Mouse (Mus musculus): ENCODE measurements at regions not wholly inside any gene's neighbourhood (a gene's known extent, or its start where the extent isn't known, plus 50 kb on each side); places are given as distances from the start of the nearest gene placed in this dataset.

DNA sequence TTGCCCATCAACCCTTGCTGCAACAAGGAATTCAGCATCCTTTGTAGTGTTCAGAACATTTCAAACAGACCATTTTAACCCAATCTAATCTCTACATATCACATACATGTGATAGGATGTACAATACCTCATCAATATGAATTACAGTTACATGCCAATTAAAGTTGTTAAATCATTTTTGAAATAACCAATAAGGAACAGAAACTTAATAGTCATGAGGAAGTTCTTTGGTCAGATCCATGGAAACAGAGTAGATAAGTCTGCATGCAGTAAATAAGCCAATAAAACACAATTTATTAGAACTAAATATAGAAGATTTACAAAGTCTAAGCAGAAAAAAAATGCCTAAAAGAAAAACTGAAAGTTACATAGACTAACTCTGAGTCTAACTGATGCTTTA, 136.9 kb upstream of the Rap2b start:
- no peak for DNase-seq (ENCODE audit: low spot score)
- no peak overlapping the region for H3K4me3 ChIP-seq (ENCODE audit: low read depth, low read length)

DNA sequence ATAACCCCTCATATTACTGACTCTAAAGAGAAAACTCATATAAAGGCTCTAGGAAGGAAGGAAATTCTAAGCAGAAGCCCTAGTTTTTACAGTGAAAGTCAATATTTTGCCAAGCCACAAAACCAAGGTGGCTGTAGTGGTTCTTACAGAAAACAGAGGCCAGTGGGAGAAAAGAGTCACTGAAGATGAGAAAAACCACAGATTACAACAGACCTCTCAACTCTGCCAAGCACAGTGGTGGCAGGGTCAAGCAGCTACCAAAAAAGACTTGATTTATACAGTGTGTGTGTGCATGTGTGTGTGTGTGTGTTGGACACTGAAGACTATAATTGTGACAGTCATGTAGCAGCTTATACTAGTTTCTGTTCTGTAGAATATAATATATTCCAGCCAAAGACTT, 136.4 kb upstream of the Rap2b start:
- H3K4me3 ChIP-seq (ENCODE audit: low read depth, low read length) = no peak overlapping the region
- H3K36me3 ChIP-seq (ENCODE audit: control insufficient read depth, insufficient read depth, low read length) = no peaks in the 10 kb centered on the region
- no peak overlapping the region for H3K27ac ChIP-seq (ENCODE audit: low read depth, low read length)
- H3K9me3 ChIP-seq (ENCODE audit: control insufficient read depth, low read length) = no peaks in the 10 kb centered on the region
- DNase-seq (ENCODE audit: low spot score) = no peak
- no peak for ATAC-seq (ENCODE audit: low FRiP score)
- H3K9ac ChIP-seq (ENCODE audit: low read depth, low read length) = no peak overlapping the region
- H3K27me3 ChIP-seq (ENCODE audit: control insufficient read depth, insufficient read depth, low read length) = no peaks in the 10 kb centered on the region
- H3K4me2 ChIP-seq (replicated peaks; ENCODE audit: low read depth, low read length) = no peak overlapping the region
- H3K4me1 ChIP-seq (replicated peaks; ENCODE audit: control insufficient read depth, insufficient read depth, low read length) = no peaks in the 10 kb centered on the region

More for the DNA sequence above, 136.9 kb upstream of the Rap2b start:
- no peaks in the 10 kb centered on the region for H3K9me3 ChIP-seq (ENCODE audit: control insufficient read depth, low read length)
- no peak for ATAC-seq (ENCODE audit: low FRiP score)
- no peak overlapping the region for H3K27ac ChIP-seq (ENCODE audit: low read depth, low read length)
- H3K9ac ChIP-seq (ENCODE audit: low read depth, low read length) = no peak overlapping the region
- H3K4me2 ChIP-seq (replicated peaks; ENCODE audit: low read depth, low read length) = no peak overlapping the region
- H3K27me3 ChIP-seq (ENCODE audit: control insufficient read depth, insufficient read depth, low read length) = no peaks in the 10 kb centered on the region
- no peaks in the 10 kb centered on the region for H3K4me1 ChIP-seq (replicated peaks; ENCODE audit: control insufficient read depth, insufficient read depth, low read length)
- no peaks in the 10 kb centered on the region for H3K36me3 ChIP-seq (ENCODE audit: control insufficient read depth, insufficient read depth, low read length)

DNA sequence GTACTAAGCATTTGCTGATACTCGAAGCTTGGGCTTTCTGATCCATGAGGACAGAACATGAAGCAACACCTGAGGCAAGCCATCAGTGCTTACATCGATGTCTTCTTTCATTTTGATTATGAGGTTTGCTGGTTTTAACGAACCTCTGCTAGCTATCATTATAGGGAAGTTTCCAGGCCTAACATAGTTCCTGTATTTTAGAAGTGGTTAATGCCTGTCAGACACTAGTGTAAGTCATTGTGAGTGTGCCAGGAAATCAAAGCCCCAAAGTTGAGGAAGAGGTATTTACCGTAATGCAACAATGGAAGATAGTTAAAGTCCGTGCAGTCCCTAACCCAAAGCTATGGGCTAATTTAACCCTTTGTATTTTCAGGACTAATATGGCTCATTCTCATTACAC, 120.1 kb upstream of the Rap2b start:
- Histone ChIP-seq H3K4me2 (replicated peaks; ENCODE audit: low read depth, low read length) (no peak overlapping the region), H3K36me3 (ENCODE audit: control insufficient read depth, insufficient read depth, low read length) (no peaks in the 10 kb centered on the region), H3K27me3 (ENCODE audit: control insufficient read depth, insufficient read depth, low read length) (no peaks in the 10 kb centered on the region), H3K27ac (ENCODE audit: low read depth, low read length) (no peak overlapping the region), H3K9me3 (ENCODE audit: control insufficient read depth, low read length) (no peaks in the 10 kb centered on the region), H3K4me1 (replicated peaks; ENCODE audit: control insufficient read depth, insufficient read depth, low read length) (no peaks in the 10 kb centered on the region), H3K9ac (ENCODE audit: low read depth, low read length) (no peak overlapping the region), H3K4me3 (ENCODE audit: low read depth, low read length) (no peak overlapping the region)
- ATAC-seq (ENCODE audit: low FRiP score) = no peak
- DNase-seq (ENCODE audit: low spot score) = no peak
- WGBS = 87% methylated on average over 5 of the region's 5 CpGs

DNA sequence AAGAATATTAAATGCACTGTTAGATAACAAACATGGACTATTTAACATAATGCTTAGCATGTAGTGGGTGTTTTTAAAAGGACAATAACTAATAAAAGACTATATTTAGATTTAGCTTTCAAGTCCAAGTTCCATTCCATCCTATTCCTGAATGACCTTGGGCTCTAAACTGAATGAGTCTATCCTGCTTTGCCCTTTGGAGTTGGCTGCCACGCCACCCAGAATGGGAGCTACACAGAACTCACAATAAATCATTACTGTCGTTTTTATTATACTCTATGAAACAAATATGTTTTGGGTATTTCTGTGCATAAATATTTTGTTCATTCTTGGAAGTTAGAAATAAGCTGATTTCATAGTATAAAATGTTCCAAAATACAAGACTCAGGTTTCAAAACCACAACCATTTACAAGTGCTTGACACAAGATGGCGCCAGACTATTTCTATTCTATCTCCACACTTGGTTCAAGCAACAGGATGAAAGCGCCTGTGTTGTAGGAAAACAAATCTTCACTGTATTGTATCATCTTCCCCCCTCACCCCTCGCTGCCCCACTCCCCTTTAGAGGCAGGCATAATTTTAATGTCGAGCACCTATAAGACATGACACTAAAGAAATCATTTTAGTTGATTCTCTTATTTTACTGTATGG, 117.4 kb upstream of the Rap2b start:
- Histone ChIP-seq H3K4me1 (replicated peaks; ENCODE audit: control insufficient read depth, insufficient read depth, low read length) (no peaks in the 10 kb centered on the region), H3K27ac (ENCODE audit: low read depth, low read length) (no peak overlapping the region), H3K9me3 (ENCODE audit: control insufficient read depth, low read length) (no peaks in the 10 kb centered on the region), H3K4me3 (ENCODE audit: low read depth, low read length) (no peak overlapping the region), H3K36me3 (ENCODE audit: control insufficient read depth, insufficient read depth, low read length) (no peaks in the 10 kb centered on the region), H3K9ac (ENCODE audit: low read depth, low read length) (no peak overlapping the region), H3K27me3 (ENCODE audit: control insufficient read depth, insufficient read depth, low read length) (no peaks in the 10 kb centered on the region), H3K4me2 (replicated peaks; ENCODE audit: low read depth, low read length) (no peak overlapping the region)
- peak; percentile 55 for DNase-seq (ENCODE audit: low spot score)
- 20% methylated on average over 6 of the region's 6 CpGs for WGBS
- peak; percentile 51; the same call in 1 of the 2 replicates for ATAC-seq (ENCODE audit: low FRiP score)

DNA sequence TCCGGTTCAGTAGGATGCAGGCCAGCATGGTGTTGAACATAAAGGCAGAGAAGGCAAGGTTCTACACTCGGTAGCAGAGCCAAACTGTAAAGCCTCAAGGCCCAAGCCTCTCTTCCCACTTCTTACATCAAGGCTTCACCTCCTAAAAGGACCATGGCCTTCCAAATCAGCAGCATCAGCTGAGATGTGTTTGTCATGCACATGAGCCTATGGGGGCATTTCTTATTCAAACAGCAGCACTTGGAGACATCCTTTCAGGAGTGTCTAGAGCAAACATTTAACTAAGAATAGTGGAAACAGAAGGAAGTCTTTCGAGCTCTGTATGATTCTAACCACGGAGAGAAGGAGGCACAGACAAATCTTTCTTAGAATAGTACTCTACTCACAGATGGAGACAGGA, 115.0 kb upstream of the Rap2b start:
- Histone ChIP-seq H3K4me3 (ENCODE audit: low read depth, low read length) (no peak overlapping the region), H3K27ac (ENCODE audit: low read depth, low read length) (no peak overlapping the region), H3K9ac (ENCODE audit: low read depth, low read length) (no peak overlapping the region), H3K4me2 (replicated peaks; ENCODE audit: low read depth, low read length) (no peak overlapping the region), H3K4me1 (replicated peaks; ENCODE audit: control insufficient read depth, insufficient read depth, low read length) (no peaks in the 10 kb centered on the region), H3K9me3 (ENCODE audit: control insufficient read depth, low read length) (no peaks in the 10 kb centered on the region), H3K36me3 (ENCODE audit: control insufficient read depth, insufficient read depth, low read length) (no peaks in the 10 kb centered on the region), H3K27me3 (ENCODE audit: control insufficient read depth, insufficient read depth, low read length) (no peaks in the 10 kb centered on the region)
- DNase-seq (ENCODE audit: low spot score) (no peak), ATAC-seq (ENCODE audit: low FRiP score) (no peak)
- 75% methylated on average over 4 of the region's 4 CpGs for WGBS

DNA sequence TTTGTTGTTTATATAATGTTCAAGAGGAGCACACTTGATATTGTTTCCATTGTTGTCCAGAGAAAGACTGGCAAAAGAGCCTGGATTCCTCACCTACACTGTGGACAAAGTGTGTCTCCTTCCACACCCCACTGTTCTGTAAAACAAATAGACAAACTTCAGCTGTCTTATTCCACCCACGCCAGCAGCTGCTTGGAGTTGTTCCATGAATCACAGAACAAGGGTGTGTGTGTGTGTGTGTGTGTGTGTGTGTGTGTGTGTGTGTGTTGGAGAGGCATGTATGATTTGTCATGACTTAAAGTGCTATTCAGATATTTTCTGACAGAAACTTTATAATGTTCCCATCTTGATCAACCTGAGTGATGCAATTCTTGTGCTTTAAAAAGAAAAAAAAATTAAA, 114.1 kb upstream of the Rap2b start:
- WGBS = 76% methylated on average over 1 of the region's 1 CpGs
- no peak for DNase-seq (ENCODE audit: low spot score)

DNA sequence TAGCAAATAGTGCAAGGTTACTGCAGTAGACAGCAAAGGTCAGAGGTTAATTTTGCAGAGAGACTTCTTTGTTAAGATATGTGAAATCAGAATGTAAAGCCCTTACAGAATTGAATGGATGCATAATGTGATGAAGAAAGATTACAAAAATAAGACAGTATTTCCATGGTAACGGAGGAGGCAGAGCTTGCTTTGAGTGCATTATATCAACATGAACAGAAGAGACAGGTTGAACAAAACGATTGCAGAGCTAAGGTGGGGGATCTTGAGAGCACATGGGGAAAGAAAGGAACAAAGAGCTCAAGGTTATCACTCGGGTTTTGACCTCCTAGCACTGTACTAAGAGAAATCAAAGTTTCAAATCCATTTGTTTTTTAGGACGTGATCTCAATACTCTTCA, 106.2 kb upstream of the Rap2b start:
- no peak for ATAC-seq (ENCODE audit: low FRiP score)
- no peaks in the 10 kb centered on the region for H3K36me3 ChIP-seq (ENCODE audit: control insufficient read depth, insufficient read depth, low read length)
- no peak for DNase-seq (ENCODE audit: low spot score)

More for the DNA sequence above, 114.1 kb upstream of the Rap2b start:
- no peak overlapping the region for H3K27ac ChIP-seq (ENCODE audit: low read depth, low read length)
- ATAC-seq (ENCODE audit: low FRiP score) = no peak
- no peaks in the 10 kb centered on the region for H3K36me3 ChIP-seq (ENCODE audit: control insufficient read depth, insufficient read depth, low read length)
- no peaks in the 10 kb centered on the region for H3K9me3 ChIP-seq (ENCODE audit: control insufficient read depth, low read length)
- no peak overlapping the region for H3K4me3 ChIP-seq (ENCODE audit: low read depth, low read length)
- H3K4me2 ChIP-seq (replicated peaks; ENCODE audit: low read depth, low read length) = no peak overlapping the region
- no peak overlapping the region for H3K9ac ChIP-seq (ENCODE audit: low read depth, low read length)
- no peaks in the 10 kb centered on the region for H3K4me1 ChIP-seq (replicated peaks; ENCODE audit: control insufficient read depth, insufficient read depth, low read length)
- no peaks in the 10 kb centered on the region for H3K27me3 ChIP-seq (ENCODE audit: control insufficient read depth, insufficient read depth, low read length)

DNA sequence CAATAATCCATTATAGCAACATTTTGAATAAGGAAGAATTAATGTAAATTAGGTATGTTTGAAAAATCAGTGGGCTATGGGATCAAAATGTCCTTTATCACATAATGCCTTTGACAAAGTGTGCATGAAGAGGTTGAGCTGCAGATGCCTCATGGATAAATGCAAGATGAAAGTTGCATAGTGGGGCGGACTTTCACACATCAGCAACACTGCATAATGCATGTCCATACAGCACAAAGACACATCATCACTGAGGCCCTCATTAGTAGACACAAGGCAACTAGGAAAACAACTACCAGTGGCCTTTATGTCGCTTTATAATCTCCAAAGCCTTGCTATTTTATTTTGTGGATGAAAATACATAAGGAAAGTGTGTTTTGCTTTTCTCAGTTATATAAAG, 105.8 kb upstream of the Rap2b start:
- Histone ChIP-seq H3K4me1 (replicated peaks; ENCODE audit: control insufficient read depth, insufficient read depth, low read length) (no peaks in the 10 kb centered on the region), H3K9me3 (ENCODE audit: control insufficient read depth, low read length) (no peaks in the 10 kb centered on the region)

More for the DNA sequence above, 106.2 kb upstream of the Rap2b start:
- H3K4me3 ChIP-seq (ENCODE audit: low read depth, low read length) = no peak overlapping the region
- WGBS = 66% methylated on average over 4 of the region's 4 CpGs
- no peak overlapping the region for H3K4me2 ChIP-seq (replicated peaks; ENCODE audit: low read depth, low read length)
- no peaks in the 10 kb centered on the region for H3K27me3 ChIP-seq (ENCODE audit: control insufficient read depth, insufficient read depth, low read length)
- no peak overlapping the region for H3K27ac ChIP-seq (ENCODE audit: low read depth, low read length)
- no peaks in the 10 kb centered on the region for H3K4me1 ChIP-seq (replicated peaks; ENCODE audit: control insufficient read depth, insufficient read depth, low read length)
- no peaks in the 10 kb centered on the region for H3K9me3 ChIP-seq (ENCODE audit: control insufficient read depth, low read length)
- H3K9ac ChIP-seq (ENCODE audit: low read depth, low read length) = no peak overlapping the region

DNA sequence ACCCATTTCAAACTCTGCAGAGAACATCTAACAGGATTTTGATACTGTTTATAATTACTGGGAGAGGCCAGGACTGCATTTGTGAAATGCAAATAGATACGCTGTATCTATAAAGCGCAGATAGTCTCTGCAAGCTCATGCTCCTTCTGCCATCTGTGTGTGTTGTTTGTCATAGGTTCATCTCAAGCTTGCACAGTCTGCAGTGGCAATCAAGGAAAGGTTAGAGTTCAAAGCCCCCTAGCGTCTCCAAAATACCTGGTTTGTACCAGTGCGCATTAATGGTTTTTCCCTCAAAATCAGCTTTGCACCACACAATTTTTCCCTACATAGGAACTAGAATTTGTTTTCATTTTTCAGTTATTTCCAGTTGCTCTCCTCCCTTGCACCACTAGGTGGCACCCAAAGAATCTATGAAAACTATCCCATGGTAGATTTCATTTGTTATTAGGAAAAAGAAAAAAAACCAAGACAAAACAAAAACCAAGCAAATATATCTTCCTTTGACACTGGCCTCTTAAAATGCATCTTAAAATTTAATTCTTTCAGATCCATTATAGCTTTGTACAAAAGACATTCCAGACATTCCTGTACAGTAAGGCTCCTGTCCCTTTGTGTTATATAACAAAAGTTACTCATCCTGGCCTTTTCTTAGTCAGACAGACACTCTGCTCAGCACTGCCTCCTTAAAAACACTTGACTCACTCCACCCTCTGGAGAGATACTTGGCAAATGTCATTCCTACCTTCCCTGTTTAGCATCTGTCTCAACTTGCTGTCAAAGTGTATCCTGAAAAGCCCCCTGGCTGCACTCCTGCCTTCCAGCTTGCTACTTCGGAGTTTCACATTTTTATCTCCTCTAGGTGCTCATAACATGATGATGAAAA, 92.7 kb upstream of the Rap2b start:
- DNase-seq (ENCODE audit: low spot score) (peak; percentile 58), ATAC-seq (ENCODE audit: low FRiP score) (peak; percentile 40; the same call in 1 of the 2 replicates)

More for the DNA sequence above, 105.8 kb upstream of the Rap2b start:
- no peak overlapping the region for H3K9ac ChIP-seq (ENCODE audit: low read depth, low read length)
- no peak overlapping the region for H3K4me3 ChIP-seq (ENCODE audit: low read depth, low read length)
- WGBS = 86% methylated on average over 2 of the region's 2 CpGs
- DNase-seq (ENCODE audit: low spot score) (no peak), ATAC-seq (ENCODE audit: low FRiP score) (no peak)
- no peak overlapping the region for H3K4me2 ChIP-seq (replicated peaks; ENCODE audit: low read depth, low read length)
- no peaks in the 10 kb centered on the region for H3K36me3 ChIP-seq (ENCODE audit: control insufficient read depth, insufficient read depth, low read length)
- H3K27me3 ChIP-seq (ENCODE audit: control insufficient read depth, insufficient read depth, low read length) = no peaks in the 10 kb centered on the region
- H3K27ac ChIP-seq (ENCODE audit: low read depth, low read length) = no peak overlapping the region

More for the DNA sequence above, 92.7 kb upstream of the Rap2b start:
- Histone ChIP-seq H3K4me3 (ENCODE audit: low read depth, low read length) (no peak overlapping the region), H3K9ac (ENCODE audit: low read depth, low read length) (no peak overlapping the region), H3K4me1 (replicated peaks; ENCODE audit: control insufficient read depth, insufficient read depth, low read length) (no peaks in the 10 kb centered on the region), H3K9me3 (ENCODE audit: control insufficient read depth, low read length) (no peaks in the 10 kb centered on the region), H3K27ac (ENCODE audit: low read depth, low read length) (no peak overlapping the region), H3K27me3 (ENCODE audit: control insufficient read depth, insufficient read depth, low read length) (no peaks in the 10 kb centered on the region), H3K36me3 (ENCODE audit: control insufficient read depth, insufficient read depth, low read length) (no peaks in the 10 kb centered on the region), H3K4me2 (replicated peaks; ENCODE audit: low read depth, low read length) (no peak overlapping the region)
- WGBS = 77% methylated on average over 5 of the region's 5 CpGs

Data from hindbrain, embryonic 11.5 days (tissue).